Comparison of ENCODE assay signal across 9 mouse cellular contexts in genomic region chr8:10865941-10866513, GRCm38 (mm10).
A peak's percentile ranks its signal among the peaks of the same experiment; 100 is the strongest.
DNase-seq lines count a peak whose midpoint lies in the region; ATAC-seq and TF ChIP-seq lines count a peak whose summit lies in the region.
"Had no signal": no experiment of that assay in that cellular context is flagged by ENCODE, and none has a peak within 500 bp of the region (broad histone marks: within the 10 kb centered on the region; RNA-seq: fewer than 3 reads in every experiment).

No protein-coding gene starts in this region.

- intact Hi-C loops in heart, postnatal 36 days (cut with DNase I), result no loop called here

- no peaks in the 10 kb centered on the region for H3K36me3 ChIP-seq in heart, embryonic 12.5 days
- no peaks in the 10 kb centered on the region for H3K36me3 ChIP-seq in kidney, postnatal 0 days (ENCODE audit: insufficient read depth, low read length)
- no peaks in the 10 kb centered on the region for H3K36me3 ChIP-seq in myocyte (ENCODE audit: control insufficient read depth, insufficient read depth)

- 68% methylated on average over 11 of the region's 11 CpGs for WGBS in heart, embryonic 12.5 days
- WGBS in kidney, postnatal 0 days, result 40% methylated on average over 11 of the region's 11 CpGs

- H3K4me3 ChIP-seq in heart, embryonic 12.5 days, result no peak overlapping the region
- H3K4me3 ChIP-seq in embryonic fibroblast, embryonic 13.5 days (ENCODE audit: insufficient read depth, low read length), result no peak overlapping the region
- no peak overlapping the region for H3K4me3 ChIP-seq in kidney, postnatal 0 days (replicated peaks; ENCODE audit: low read depth, low read length)
- H3K4me3 ChIP-seq in myocyte, result no peak overlapping the region

- peaks cover 9% of the 10 kb centered on the region; the same call in 1 of the 2 replicates for H3K27me3 ChIP-seq in heart, embryonic 12.5 days (replicated peaks)
- no peaks in the 10 kb centered on the region for H3K27me3 ChIP-seq in kidney, postnatal 0 days (ENCODE audit: insufficient read depth, low read length)
- no peaks in the 10 kb centered on the region for H3K27me3 ChIP-seq in myocyte (ENCODE audit: control insufficient read depth, insufficient read depth, insufficient read length)

- no peak overlapping the region for H3K4me2 ChIP-seq in heart, embryonic 12.5 days
- no peak overlapping the region for H3K4me2 ChIP-seq in kidney, postnatal 0 days (ENCODE audit: low read length)
- H3K4me2 ChIP-seq in myocyte (ENCODE audit: low read depth), result peak overlapping the region; percentile 2

- no peaks in the 10 kb centered on the region for H3K79me2 ChIP-seq in myocyte (ENCODE audit: control insufficient read depth, insufficient read depth)

- peaks cover 16% of the 10 kb centered on the region; the same call in 1 of the 2 replicates for H3K4me1 ChIP-seq in heart, embryonic 12.5 days (replicated peaks)
- peaks cover 12% of the 10 kb centered on the region for H3K4me1 ChIP-seq in embryonic fibroblast, embryonic 13.5 days (ENCODE audit: control insufficient read depth, insufficient read depth, low read length)
- H3K4me1 ChIP-seq in kidney, postnatal 0 days (replicated peaks; ENCODE audit: insufficient read depth, low read length), result peaks cover 15% of the 10 kb centered on the region

- no peak for TF ChIP-seq CTCF in embryonic fibroblast, embryonic 13.5 days (IDR thresholded peaks at IDR 0.05; ENCODE audit: borderline replicate concordance, insufficient read depth, low read length)
- TF ChIP-seq CTCF in kidney, postnatal 0 days (IDR thresholded peaks at IDR 0.05; ENCODE audit: low read depth), result no peak

- ATAC-seq in heart, embryonic 12.5 days (ENCODE audit: insufficient number of reproducible peaks, low FRiP score), result 0 out of 2 replicates have a peak, but pooled peaks have one; percentile 25
- ATAC-seq in kidney, postnatal 0 days (replicated peaks; ENCODE audit: low FRiP score, low read depth), result peak; percentile 70

- no peak overlapping the region for H3ac ChIP-seq in myocyte (ENCODE audit: control insufficient read depth, insufficient read length)

- TF ChIP-seq POLR2A in embryonic fibroblast, embryonic 13.5 days (IDR thresholded peaks at IDR 0.05; ENCODE audit: low read depth, low read length), result no peak
- no peak for TF ChIP-seq POLR2A in myocyte (IDR thresholded peaks at IDR 0.05; ENCODE audit: insufficient read length, low read depth)

- H3K9me3 ChIP-seq in heart, embryonic 12.5 days (replicated peaks), result no peaks in the 10 kb centered on the region
- no peaks in the 10 kb centered on the region for H3K9me3 ChIP-seq in kidney, postnatal 0 days (replicated peaks; ENCODE audit: low read length)

- H3K9ac ChIP-seq in heart, embryonic 12.5 days, result no peak overlapping the region
- H3K9ac ChIP-seq in kidney, postnatal 0 days (ENCODE audit: low read depth, low read length), result no peak overlapping the region

- no peak for DNase-seq in heart, postnatal 36 days
- no peak for DNase-seq in kidney, postnatal 0 days (ENCODE audit: low spot score)
- DNase-seq in cerebellum, adult 9-11 months, result no peak
- no peak for DNase-seq in urinary bladder, adult 2 months (ENCODE audit: low spot score)
- no peak for DNase-seq in spleen, adult 12 weeks (ENCODE audit: low spot score)
- DNase-seq: thymus, postnatal 14 days had no signal

- H3K27ac ChIP-seq in heart, embryonic 12.5 days (ENCODE audit: poor library complexity, severe bottlenecking), result no peak overlapping the region
- peak overlapping the region; percentile 63 for H3K27ac ChIP-seq in embryonic fibroblast, embryonic 13.5 days (ENCODE audit: insufficient read depth, low read length)
- peak overlapping the region; percentile 57 for H3K27ac ChIP-seq in kidney, postnatal 0 days

TF ChIP-seq in myocyte, 11 proteins besides CTCF, POLR2A, EP300 and RAD21:
- TF ChIP-seq TCF3 (IDR thresholded peaks at IDR 0.05; ENCODE audit: insufficient read length, low read depth), result peak; percentile 7
- TF ChIP-seq MYOD1 (IDR thresholded peaks at IDR 0.05; ENCODE audit: control insufficient read depth in 1 of 3, insufficient read length in 2 of 3, low read depth in 2 of 3), result peak in 2 of 3 experiments; percentile 64 to 82
- TF ChIP-seq USF1 (IDR thresholded peaks at IDR 0.05; ENCODE audit: low read depth), result no peak
- peak in 2 of 3 experiments; percentile 68 to 81 for TF ChIP-seq MYOG (IDR thresholded peaks at IDR 0.05; ENCODE audit: control insufficient read depth in 1 of 3, insufficient read depth in 1 of 3, insufficient read length in 2 of 3, low read depth in 2 of 3)
- no peak for TF ChIP-seq CEBPB (IDR thresholded peaks at IDR 0.05; ENCODE audit: insufficient read depth, poor library complexity, severe bottlenecking)
